Mouse (Mus musculus) heart, embryonic 13.5 days (tissue): ENCODE data around the gene Cfhr1. TPM values are rescaled to one million over a fixed set of nuclear protein-coding genes. Genes with fewer than 3 reads are reported as not detected.

Experiments
- ATAC-seq: fragments of 200-750 bp; cut with Nextera tagmentation; 2 replicates; pipeline ENCODE4 v1.8.0; 2017; ENCODE audit warnings: moderate TSS enrichment; ENCODE audit not compliant: insufficient number of reproducible peaks, low FRiP score, low TSS enrichment; ENCODE audit errors: extremely low read depth
- H3K27ac ChIP-seq: fragments of 300-500 bp; sonication (generic); replicated peaks from 2 replicates; pipeline ENCODE4 v1.5.1; 2015; ENCODE audit warnings: moderate library complexity, mild to moderate bottlenecking, inconsistent platforms
- H3K27me3 ChIP-seq: fragments of 300-500 bp; sonication (generic); replicated peaks from 2 replicates; pipeline ENCODE4 v1.6.1; 2015; ENCODE audit warnings: mild to moderate bottlenecking, inconsistent platforms
- H3K36me3 ChIP-seq: fragments of 300-500 bp; sonication (generic); 2 replicates; pipeline ENCODE4 v1.6.1; 2015; ENCODE audit warnings: mild to moderate bottlenecking, inconsistent platforms
- H3K4me1 ChIP-seq: fragments of 300-500 bp; sonication (generic); 2 replicates; pipeline ENCODE4 v1.6.1; 2015; ENCODE audit warnings: inconsistent platforms
- H3K4me2 ChIP-seq: fragments of 300-500 bp; sonication (generic); 2 replicates; pipeline ENCODE4 v1.6.1; 2015; ENCODE audit warnings: inconsistent platforms, mild to moderate bottlenecking, moderate library complexity
- H3K4me3 ChIP-seq: fragments of 300-500 bp; sonication (generic); 2 replicates; pipeline ENCODE4 v1.5.1; 2015; ENCODE audit warnings: moderate library complexity, mild to moderate bottlenecking, inconsistent platforms
- H3K9ac ChIP-seq: fragments of 300-500 bp; sonication (generic); 2 replicates; pipeline ENCODE4 v1.6.1; 2015; ENCODE audit warnings: inconsistent platforms, mild to moderate bottlenecking, moderate library complexity
- H3K9me3 ChIP-seq: fragments of 300-500 bp; sonication (generic); 2 replicates; pipeline ENCODE4 v1.6.1; 2016; ENCODE audit warnings: inconsistent platforms
- WGBS: fragments of 180-500 bp; shearing (Covaris S2); methylation state at CpG from one replicate; pipeline ENCODE4 v1.1.7; 2015; ENCODE audit warnings: mixed read lengths; 5-methylcytosine and 5-hydroxymethylcytosine counted together
- polyA plus RNA-seq: library from polyadenylated mRNA; unstranded; fragments of >200 nt; fragmentation: Nextera tagmentation; extraction: Ambion mirVana; gene quantifications from 2 replicates; pipeline ENCODE4 v1.2.1, GENCODE M21; 2015

The Cfhr1 gene
- polyA plus RNA-seq: not detected in 2 replicates

- Histone ChIP-seq H3K9ac (no peak within 1 kb of the TSS), H3K27me3 (no peaks in the 10 kb centered on the region), H3K4me1 (no peaks in the 10 kb centered on the region), H3K9me3 (0 out of 2 replicates have a peak, but pooled peaks cover 4% of the 10 kb centered on the region), H3K4me2 (no peak within 1 kb of the TSS), H3K36me3 (no peaks in the 10 kb centered on the region), H3K27ac (no peak within 1 kb of the TSS), H3K4me3 (no peak within 1 kb of the TSS)
- 47% methylated on average over 1 of the region's 1 CpGs for WGBS
- no peak for ATAC-seq
These were observed at the start of gene Cfhr1 for GRCm38 (mm10) chr1:139560024-139560423. Cfhr1 (minus strand) TSS chr1:139560272.

GRCm38 (mm10) chr1:139551311-139551710, 8.8 kb downstream of the Cfhr1 start:
- Histone ChIP-seq H3K4me2 (no peak overlapping the region), H3K27me3 (no peaks in the 10 kb centered on the region), H3K4me1 (no peaks in the 10 kb centered on the region), H3K36me3 (no peaks in the 10 kb centered on the region), H3K27ac (no peak overlapping the region), H3K9ac (no peak overlapping the region), H3K9me3 (no peaks in the 10 kb centered on the region), H3K4me3 (no peak overlapping the region)
- WGBS: 69% methylated on average over 1 of the region's 1 CpGs
- ATAC-seq: no peak

GRCm38 (mm10) chr1:139548536-139548935, 11.5 kb downstream of the Cfhr1 start:
- Histone ChIP-seq H3K27ac (no peak overlapping the region), H3K4me3 (no peak overlapping the region), H3K4me1 (no peaks in the 10 kb centered on the region), H3K4me2 (no peak overlapping the region), H3K36me3 (no peaks in the 10 kb centered on the region), H3K9ac (no peak overlapping the region), H3K27me3 (no peaks in the 10 kb centered on the region), H3K9me3 (no peaks in the 10 kb centered on the region)
- ATAC-seq: no peak
- WGBS: 79% methylated on average over 1 of the region's 1 CpGs

GRCm38 (mm10) chr1:139514556-139514955, 45.5 kb downstream of the Cfhr1 start:
- Histone ChIP-seq H3K36me3 (no peaks in the 10 kb centered on the region), H3K27ac (no peak overlapping the region), H3K9ac (no peak overlapping the region), H3K9me3 (no peaks in the 10 kb centered on the region), H3K4me3 (no peak overlapping the region), H3K27me3 (no peaks in the 10 kb centered on the region), H3K4me2 (no peak overlapping the region), H3K4me1 (no peaks in the 10 kb centered on the region)
- WGBS: 84% methylated on average over 12 of the region's 12 CpGs
- no peak for ATAC-seq

- Histone ChIP-seq H3K4me1 (no peaks in the 10 kb centered on the region), H3K9ac (no peak within 1 kb of the TSS), H3K36me3 (no peaks in the 10 kb centered on the region), H3K27me3 (no peaks in the 10 kb centered on the region), H3K9me3 (no peaks in the 10 kb centered on the region), H3K4me2 (no peak within 1 kb of the TSS), H3K27ac (no peak within 1 kb of the TSS), H3K4me3 (no peak within 1 kb of the TSS)
- no peak for ATAC-seq
- 86% methylated on average over 3 of the region's 3 CpGs for WGBS
These were observed 58.8 kb downstream of the Cfhr1 start, which contains the start of gene F13b for GRCm38 (mm10) chr1:139501258-139501752. F13b (plus strand) TSS chr1:139501702.

- ATAC-seq: no peak
- no peak overlapping the region for H3K4me3 ChIP-seq
- H3K9me3 ChIP-seq: no peaks in the 10 kb centered on the region
- H3K27ac ChIP-seq: no peak overlapping the region
- H3K27me3 ChIP-seq: no peaks in the 10 kb centered on the region
- H3K4me2 ChIP-seq: no peak overlapping the region
- no peak overlapping the region for H3K9ac ChIP-seq
- H3K36me3 ChIP-seq: peaks cover 14% of the 10 kb centered on the region
- H3K4me1 ChIP-seq: no peaks in the 10 kb centered on the region
These were observed 60.3 kb downstream of the Cfhr1 start for GRCm38 (mm10) chr1:139499751-139500150.

Other genes with a start within 250 kb of the Cfhr1 start
- 0.12 and 0.27 TPM in 2 replicates for gene Crb1, start 183.2 kb downstream of the Cfhr1 start, polyA plus RNA-seq
- 5.0 and 6.0 TPM in 2 replicates for gene Zbtb41, start 138.0 kb downstream of the Cfhr1 start, polyA plus RNA-seq
- gene Aspm, start 105.5 kb downstream of the Cfhr1 start, polyA plus RNA-seq: 9.8 and 10.1 TPM in 2 replicates
- gene F13b, start 58.6 kb downstream of the Cfhr1 start, polyA plus RNA-seq: 0.39 TPM in 1 of 2 replicates, not detected in the other
- not detected in 2 replicates for gene Gm4788, start 221.0 kb upstream of the Cfhr1 start, polyA plus RNA-seq